Mouse (Mus musculus): ENCODE results near the gene Impdh1. TPM values are rescaled to one million over a fixed set of nuclear protein-coding genes. Genes with fewer than 3 reads are reported as not detected.

Gene Impdh1
- polyA plus RNA-seq, 1 experiment = 58.2 TPM

Other genes with a start within 250 kb of the Impdh1 start
- gene Lep, start 156.1 kb downstream of the Impdh1 start, polyA plus RNA-seq (2012; rRNA removed) = not detected in 2 replicates
- gene Rbm28, start 51.4 kb downstream of the Impdh1 start, polyA plus RNA-seq (2012; rRNA removed) = 57.3 and 58.3 TPM in 2 replicates
- 3.7 and 4.3 TPM in 2 replicates for gene Prrt4, start 36.8 kb downstream of the Impdh1 start, polyA plus RNA-seq (2012; rRNA removed)
- gene Hilpda, start 56.1 kb upstream of the Impdh1 start, polyA plus RNA-seq (2012; rRNA removed) = 8.7 and 10.6 TPM in 2 replicates
- 1.2 and 1.8 TPM in 2 replicates for gene Fam71f2, start 63.2 kb upstream of the Impdh1 start, polyA plus RNA-seq (2012; rRNA removed)
- gene Fam71f1, start 102.8 kb upstream of the Impdh1 start, polyA plus RNA-seq (2012; rRNA removed) = 0.06 TPM in 1 of 2 replicates, not detected in the other
- gene Calu, start 131.7 kb upstream of the Impdh1 start, polyA plus RNA-seq (2012; rRNA removed) = 69.4 and 72.8 TPM in 2 replicates
- 0.10 and 0.59 TPM in 2 replicates for gene Opn1sw, start 172.1 kb upstream of the Impdh1 start, polyA plus RNA-seq (2012; rRNA removed)
- gene Ccdc136, start 179.9 kb upstream of the Impdh1 start, polyA plus RNA-seq (2012; rRNA removed) = 90.8 and 94.1 TPM in 2 replicates
- gene Flnc, start 216.9 kb upstream of the Impdh1 start, polyA plus RNA-seq (2012; rRNA removed) = 0.44 and 0.66 TPM in 2 replicates